Mouse (Mus musculus) spleen, postnatal 4 days (tissue): ENCODE measurements around the gene Cox20.
A peak's percentile ranks its signal among the peaks of the same experiment; 100 is the strongest.

Source experiments
- DNase-seq, 2 experiments: peaks; one replicate each; pipeline ENCODE4 v3.0.0; 2022; ENCODE audit warnings: low spot score in 2 of 2

Gene Cox20

DNA sequence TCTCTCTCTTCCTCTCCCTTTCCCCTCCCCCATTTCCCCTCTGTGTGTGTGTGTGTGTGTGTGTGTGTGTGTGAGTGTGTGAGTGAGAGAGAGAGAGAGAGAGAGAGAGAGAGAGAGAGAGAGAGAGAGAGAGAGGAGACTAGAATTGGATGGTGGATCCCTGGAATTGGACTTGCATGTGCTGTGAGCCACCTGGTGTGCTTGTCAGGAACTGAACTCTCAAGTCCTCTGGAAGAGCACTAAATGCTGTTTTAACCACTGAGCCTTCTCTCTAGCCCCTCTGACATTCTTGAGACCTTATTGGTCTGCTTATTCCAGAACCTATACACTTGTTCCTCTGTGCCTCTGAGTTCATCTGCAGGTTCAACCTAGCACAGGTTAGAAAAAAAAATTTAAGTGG is 32.7 kb downstream of the Cox20 start:
- no peak for DNase-seq

DNA sequence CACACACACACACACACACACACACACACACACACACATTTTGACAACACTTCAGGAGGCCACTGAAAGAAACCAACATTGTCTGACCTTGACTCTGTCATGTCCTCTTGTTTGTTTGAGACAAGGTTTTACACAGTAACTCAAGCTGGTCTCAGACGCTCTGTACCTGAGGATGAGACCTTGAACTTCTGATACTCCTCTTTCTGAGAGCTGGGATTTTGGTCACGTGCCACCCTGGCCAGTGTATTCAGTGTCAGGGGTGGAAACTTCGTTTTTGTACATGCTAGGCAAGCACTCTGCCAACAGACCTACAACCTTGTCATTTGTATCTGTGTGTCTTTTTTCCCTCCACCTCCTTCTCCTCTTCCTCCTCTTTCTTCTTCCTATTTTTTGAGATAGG is 35.6 kb downstream of the Cox20 start:
- no peak for DNase-seq

DNA sequence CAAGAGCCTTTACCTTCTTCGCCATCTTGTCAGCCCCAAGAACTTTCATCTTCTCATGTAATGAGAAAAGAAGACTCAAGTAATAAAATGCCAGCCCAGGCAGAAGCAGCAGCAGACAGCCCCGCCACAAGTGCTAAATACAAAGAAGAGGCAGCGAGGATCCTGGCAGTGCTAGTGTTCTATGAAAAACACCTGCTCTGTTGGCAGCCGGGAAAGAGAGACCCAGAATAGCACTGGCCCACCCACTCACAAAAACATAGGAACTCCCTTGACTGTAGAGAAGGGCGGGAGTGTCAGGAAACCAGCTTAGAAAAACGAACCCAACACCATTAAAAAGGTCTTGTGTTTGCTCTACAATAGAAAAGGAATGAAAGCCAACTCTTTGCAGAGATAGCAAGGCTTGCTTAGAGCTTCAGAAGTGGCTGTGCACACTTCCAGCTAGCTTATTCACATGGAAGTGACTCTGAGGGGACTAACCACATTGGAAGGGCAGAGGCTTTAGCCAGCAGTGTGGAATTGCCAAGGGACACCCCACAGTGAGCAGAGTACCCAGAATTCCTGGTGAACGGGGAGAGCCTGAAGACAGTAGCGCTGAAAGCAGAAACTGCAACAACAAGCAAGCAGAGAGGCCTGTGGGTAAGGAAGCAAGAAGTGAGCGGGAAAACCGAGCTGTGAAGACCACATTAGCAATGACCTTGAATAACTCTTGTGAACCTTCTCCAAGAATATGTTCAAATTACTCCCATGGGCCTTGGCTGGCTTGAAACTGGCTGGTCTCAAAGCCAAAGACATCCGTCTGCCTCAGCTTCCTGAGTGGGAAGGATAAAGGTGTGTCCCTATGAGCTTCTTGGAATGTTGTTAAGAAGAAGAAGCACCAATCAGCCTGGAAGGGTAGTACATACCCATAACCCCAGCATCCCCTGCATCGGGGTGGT is 39.1 kb downstream of the Cox20 start:
- DNase-seq, result no peak

DNA sequence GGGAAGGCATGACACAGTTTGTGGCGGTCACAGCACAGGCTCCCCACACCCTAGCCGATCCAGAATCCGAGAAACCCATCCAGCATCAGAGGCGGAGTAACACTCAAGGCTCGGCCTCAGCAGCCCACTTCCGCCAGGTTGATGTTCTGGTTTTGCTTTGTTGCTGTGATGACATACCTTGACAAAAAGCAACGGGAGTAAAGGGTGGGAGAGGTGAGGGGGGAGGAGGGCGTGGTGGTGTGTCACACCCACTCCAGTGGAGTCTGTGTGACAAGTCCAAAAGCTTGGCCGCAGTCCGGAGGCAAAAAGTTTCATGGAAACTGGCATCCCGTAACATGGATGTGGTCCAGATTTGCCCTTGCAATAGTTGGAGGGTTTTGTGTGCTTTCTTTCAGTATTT is 41.3 kb downstream of the Cox20 start:
- DNase-seq, result no peak

DNA sequence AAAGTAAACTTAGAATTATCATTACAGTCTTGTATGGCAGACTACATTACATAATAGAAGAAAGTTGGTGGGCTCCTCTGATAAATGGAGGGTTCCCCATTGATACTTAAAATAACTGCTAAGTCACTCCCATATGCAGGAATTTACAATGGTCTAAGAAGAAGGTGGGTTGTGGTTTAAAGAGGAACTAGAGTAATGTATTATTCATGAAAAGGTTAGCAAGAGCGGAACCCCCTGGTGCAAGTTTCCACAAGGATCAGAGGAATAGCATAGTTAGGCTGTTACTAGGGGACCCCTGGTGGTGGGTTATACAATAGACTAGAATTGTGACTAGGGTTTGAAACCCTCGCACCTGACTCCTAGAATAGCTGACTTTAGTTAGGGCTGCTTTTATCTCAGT is 41.8 kb downstream of the Cox20 start:
- no peak for DNase-seq

DNA sequence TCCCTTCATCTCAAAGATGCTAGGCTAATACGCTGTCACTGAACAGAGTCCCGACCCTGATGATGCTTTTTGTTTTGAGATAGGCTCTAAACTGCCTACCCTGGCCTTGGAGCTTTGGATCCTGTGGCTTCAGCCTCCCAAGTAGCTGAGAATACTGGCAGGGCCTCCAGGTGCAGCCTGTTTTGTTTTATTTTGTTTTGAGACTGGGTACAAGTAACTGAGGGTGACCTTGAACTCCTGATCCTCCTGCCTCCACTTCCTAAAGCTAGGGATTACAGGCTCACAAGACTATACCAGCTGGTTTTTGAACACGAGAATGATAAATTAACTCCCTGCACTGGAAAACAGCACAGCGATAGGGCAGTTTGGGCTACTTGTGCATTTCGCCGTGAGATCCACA is 46.2 kb downstream of the Cox20 start:
- DNase-seq, result no peak

DNA sequence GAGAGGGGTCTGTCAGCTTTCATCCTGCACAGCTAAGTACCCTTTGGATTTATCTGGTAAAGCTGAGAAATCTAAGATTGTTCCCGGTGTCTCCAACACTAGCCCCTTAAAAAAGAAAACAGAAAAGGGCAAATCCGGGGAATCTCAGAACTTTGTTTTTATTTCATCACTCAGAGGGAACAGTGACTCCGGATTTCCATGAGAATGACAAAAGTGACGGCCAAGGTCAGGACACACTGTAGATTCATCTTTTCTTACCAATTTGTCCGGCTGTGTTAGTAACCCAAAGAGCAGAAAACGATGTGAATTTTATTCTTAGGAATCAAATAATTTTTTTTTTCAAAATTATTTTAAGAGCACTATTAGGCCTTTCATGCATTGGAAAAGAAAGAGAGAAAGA is 49.2 kb downstream of the Cox20 start:
- no peak for DNase-seq

DNA sequence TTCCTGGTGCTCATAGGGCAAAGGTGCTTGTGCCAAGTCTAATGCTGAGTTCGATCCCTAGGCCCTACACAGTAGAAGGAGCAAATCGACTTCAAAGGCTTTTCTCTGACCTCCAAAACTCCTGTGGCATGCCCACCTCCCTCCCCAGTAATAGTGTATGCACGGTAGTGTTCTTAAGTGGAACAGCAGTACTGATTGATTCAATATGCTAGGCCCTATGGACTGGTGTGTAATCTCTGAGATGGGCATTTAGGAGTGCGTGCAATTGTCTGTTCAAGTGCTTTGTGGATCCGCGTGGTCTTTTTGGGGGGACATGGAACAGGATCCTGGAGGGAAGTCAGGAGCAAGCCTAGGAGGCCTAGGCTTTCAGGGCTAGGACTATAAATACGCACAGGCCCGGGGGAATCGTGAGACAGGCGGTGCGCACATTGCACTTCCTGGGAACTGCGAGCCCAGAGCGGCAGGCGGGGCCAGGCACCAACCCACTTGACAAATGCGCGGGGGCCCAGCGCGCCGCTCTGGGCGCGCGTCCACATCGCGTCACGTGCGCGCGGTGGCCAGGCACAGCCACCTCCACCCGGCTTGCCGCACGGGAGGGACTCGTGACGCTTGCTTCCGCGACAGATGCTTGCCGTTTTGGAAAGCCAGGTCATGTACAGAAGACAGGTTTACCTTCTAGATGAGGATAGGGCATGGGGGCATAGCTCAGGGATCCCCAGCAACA is 49.8 kb downstream of the Cox20 start:
- DNase-seq, result peak; percentile 84 to 92

DNA sequence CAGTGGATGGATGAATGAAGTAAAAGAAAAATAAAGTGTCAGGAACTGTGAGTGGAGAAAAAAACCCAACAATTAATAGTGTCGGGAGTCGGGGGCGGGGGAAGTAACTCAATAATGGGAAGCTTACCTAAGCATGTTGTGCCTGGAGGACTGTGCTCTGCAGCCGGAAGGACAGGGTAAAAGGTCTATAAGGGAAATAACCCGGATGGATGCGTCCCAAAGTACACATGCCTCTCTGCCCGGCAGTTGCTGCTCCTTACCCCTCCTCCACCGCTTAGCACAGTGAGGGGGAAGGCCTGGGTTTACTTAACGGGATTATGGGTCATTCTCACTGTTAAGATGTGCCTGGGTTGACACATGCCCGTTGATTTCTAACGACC is 50.3 kb downstream of the Cox20 start:
- DNase-seq, result peak; percentile 27 to 70
